Mouse (Mus musculus) 3134 (cell line): Measurements from ENCODE around the gene Trpm8.

Experiments used
- DNase-seq: peaks from one replicate; pipeline ENCODE4 v3.0.0-alpha.2; 2011; ENCODE audit warnings: low spot score; ENCODE audit not compliant: insufficient read length; ENCODE audit errors: extremely low read depth

The Trpm8 gene

GRCm38 (mm10) chr1:88246386-88246785 lies 31.1 kb upstream of the Trpm8 start:
- DNase-seq = no peak

GRCm38 (mm10) chr1:88247660-88248059 lies 29.8 kb upstream of the Trpm8 start:
- no peak for DNase-seq

GRCm38 (mm10) chr1:88248658-88249057 lies 28.8 kb upstream of the Trpm8 start:
- no peak for DNase-seq

- no peak for DNase-seq
Observed at GRCm38 (mm10) chr1:88249596-88249995, 27.9 kb upstream of the Trpm8 start.

DNA sequence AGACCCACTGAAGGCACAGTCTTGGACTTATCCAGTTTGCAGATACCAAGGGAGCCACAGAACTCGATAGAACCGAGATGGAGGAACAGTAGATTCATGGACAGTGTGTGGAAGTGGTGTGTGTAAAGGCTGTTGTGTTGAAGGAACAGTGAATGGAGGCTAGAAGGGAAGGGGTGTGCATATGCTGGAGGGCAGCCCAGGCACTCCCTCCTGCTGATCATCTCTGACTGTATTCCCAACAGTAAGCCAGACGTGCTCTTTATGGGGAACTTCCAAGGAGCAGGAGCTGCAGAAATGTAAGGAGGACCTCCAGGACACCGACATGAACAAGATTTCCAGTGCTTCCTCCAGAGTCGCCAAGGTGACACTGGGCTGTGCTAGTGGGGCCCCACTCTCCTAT lies 27.4 kb upstream of the Trpm8 start:
- no peak for DNase-seq

GRCm38 (mm10) chr1:88253106-88253505 lies 24.4 kb upstream of the Trpm8 start:
- no peak for DNase-seq

DNA sequence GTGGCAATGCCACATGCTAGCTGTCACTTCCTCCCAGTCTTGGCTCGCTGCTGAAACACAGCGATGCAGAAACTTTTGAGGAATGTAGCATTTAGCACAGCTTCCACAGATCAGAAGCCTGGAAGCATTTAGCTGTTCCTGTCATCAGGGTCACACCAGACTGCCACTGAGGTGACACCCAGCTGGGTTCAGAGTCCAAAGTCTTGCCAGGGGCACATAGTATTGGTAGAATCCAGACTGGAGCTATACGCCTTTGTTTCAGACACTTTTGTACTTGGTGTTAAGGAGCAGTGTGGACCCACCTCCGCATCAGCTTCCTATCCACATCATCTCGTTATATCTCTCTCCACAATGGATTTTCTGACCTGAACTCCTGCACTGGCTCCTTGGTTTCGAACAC lies 23.9 kb upstream of the Trpm8 start:
- no peak for DNase-seq

- no peak for DNase-seq
Observed at GRCm38 (mm10) chr1:88254793-88255465, 22.5 kb upstream of the Trpm8 start.

- no peak for DNase-seq
Observed at GRCm38 (mm10) chr1:88255466-88255857, 22.0 kb upstream of the Trpm8 start.

GRCm38 (mm10) chr1:88255989-88256754 lies 21.3 kb upstream of the Trpm8 start:
- DNase-seq = no peak

DNA sequence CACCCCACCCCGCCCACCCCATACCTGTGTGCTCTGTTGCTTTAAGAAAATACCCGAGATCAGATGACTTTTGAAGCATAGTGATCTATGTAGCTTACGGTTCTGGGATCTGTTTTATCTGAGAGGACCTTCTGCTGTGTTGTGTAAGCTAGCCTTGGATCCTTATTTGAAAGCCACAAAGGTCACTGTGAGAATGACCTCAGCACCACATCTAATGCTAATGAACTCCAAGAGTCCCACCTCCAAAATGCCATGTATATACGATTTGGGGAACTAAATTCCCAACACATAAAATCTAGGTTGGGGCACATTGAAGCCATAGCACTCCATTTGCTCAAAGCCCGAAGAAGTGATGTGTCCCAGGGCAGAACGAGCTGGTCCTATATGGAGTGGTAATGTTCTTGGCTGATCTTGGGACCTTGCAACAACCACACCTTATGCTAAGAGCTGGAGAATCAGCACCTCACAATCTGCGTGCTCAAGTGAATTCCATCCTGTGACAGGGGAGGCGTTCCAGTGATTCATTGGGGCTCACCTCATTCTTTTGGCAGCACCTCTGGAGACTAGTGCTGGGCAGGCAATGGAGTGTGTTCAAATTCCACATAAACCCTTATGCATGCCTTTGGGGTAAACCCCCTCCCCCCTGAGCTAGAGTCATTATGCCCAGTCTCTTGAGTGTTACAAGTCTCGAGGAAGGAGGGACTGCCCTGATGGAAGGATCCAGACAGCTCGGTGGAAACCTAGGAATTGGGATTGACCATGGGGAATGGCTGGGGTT lies 20.4 kb upstream of the Trpm8 start:
- DNase-seq = no peak

DNA sequence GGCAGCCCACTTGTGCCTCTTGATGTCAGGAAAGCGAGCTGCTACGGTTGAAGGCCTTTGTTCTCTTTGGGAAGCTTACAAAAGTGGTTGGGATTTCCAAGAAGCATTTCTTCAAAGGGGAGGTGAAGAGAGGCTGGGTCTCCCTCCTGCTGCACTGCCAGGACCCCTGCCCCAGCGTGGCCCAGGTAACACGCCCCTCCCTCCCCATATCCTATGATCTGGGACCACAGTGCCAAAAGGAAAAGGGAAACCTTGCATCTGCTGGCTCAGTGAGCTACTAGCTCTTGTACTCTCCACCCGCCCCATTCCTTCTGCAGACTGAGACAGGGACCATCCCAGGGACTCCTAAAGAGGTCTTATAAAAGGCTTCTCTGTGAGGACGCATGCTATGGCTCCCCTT lies 19.8 kb upstream of the Trpm8 start:
- DNase-seq = no peak

DNA sequence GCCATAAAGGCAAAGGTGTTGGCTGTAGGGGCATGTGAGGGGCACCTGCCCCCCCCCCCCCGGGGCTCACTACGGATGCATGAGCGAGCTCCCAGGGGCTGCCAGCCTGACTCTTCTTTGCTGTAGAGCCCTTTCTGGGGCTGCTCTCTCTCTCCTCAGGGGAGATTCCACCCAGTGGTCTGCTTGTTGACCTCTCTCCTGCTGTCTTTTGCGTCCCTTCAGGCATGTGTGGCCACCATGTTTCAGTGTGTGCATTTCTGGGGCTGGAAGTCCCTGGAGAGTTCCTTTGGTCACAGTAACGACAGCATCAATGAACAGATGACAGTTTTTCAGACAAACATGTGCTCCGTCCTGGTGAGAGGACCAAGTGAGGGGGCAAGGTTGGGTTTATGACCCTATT lies 19.1 kb upstream of the Trpm8 start:
- DNase-seq = no peak

DNA sequence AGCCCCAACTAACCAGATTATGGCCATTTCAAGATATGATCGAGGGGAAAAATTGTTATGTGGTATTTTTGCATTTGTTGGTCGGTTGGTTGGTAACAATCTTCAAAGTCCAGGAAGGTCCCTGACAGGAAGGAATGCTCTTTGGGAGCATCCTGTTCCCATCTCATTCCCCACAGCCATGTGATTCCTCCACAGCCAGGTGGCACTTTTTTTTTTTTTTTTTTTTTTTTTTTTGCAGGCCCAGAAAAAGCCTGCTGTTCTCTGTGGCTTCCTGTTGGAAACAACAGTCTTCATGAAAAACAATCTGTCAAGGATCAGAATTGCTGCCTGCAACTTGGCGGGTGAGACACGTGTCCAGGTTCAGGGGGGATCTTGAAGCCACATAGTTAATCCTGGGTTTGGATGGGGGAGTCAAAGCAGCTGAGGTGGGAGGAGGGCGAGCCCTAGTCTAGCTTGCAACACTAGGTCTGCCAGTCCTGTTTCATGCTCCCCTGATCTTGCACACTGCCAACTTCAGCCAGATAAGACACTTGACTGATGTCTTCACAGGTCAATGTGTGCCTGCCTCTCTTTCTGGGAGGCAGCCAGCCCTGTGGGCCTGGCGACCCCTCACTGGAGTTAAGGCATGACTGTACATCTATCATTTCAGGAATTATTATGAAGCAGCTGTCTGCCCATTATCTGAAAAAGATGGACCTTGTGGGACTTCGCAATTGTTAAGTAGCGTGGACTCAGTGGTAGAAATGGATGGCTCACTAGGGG lies 18.4 kb upstream of the Trpm8 start:
- DNase-seq = no peak

DNA sequence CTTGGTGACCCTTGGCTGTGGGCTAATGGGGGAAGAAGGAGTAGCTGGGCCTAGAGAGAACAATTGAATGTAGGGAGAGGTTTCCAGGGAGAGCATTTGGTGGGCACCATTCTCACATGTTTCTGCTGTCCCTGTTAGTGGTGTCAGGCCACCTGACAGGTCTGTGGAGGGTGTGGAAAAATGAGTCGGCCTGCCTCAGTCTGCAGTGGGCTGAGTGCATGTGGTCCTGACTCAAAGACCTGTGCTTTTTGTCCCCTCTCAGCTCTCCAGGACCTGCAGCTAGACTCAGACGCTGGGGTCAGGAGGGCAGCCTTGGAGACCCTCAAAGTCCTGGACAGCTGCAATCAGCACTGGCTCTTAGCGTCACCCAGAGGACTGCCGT lies 17.8 kb upstream of the Trpm8 start:
- no peak for DNase-seq

- DNase-seq = peak; percentile 51
Observed at GRCm38 (mm10) chr1:88260114-88260513, 17.3 kb upstream of the Trpm8 start.

DNA sequence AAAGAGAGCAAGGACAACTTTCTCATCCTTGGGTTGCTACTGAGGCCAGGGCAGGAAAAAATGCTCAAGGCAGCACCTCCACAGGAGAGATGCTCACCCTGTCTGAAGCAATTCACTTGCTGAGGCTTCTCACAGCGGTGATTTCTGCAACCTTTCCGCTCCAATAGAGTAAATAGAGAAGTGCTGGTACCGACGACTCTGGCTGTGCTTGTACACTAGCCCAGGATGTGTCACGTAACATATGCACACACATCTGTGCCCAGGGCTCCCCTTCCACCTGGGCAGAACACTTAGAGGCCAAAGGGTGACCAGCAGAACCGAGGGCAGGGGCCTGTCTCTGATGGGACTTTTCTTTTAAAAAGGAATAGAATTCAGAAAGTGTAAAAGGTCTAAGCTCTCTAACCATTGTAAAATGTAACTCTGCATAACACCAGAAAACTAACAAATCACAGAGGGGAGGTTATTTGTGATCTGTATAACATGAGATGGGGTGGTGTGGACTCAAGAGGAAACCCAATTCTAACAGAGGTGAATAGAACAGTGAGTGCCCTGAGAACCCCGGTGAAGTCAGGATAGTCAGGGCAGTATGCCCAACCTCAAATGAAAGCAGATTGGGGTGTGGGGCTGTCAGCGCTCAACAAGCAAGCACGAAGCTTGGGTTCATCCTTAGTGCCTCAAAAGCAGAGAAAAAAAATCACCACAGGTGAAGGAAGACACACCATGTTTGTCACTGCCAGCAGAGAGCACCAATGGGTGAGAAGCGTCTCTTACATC lies 16.7 kb upstream of the Trpm8 start:
- DNase-seq = no peak

DNA sequence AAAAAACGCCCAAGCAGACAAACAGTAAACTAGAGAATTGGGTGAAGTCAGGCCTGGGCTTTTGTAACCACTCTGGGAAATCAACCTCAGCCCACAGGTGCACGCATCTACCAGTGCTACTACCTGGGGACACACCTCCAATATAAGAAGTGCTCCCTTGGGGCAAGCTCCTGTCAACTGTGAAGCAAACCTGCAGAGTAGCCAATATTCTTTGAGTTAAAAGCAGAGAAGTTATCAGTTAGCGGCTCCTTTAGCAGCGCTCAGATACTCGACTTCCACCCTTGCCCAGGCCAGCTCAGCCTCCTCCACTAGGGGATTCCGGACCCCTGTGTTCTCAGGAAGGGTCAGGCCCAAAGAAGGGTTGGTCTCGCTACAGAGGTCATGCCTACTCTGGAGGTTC lies 15.8 kb upstream of the Trpm8 start:
- DNase-seq = no peak

DNA sequence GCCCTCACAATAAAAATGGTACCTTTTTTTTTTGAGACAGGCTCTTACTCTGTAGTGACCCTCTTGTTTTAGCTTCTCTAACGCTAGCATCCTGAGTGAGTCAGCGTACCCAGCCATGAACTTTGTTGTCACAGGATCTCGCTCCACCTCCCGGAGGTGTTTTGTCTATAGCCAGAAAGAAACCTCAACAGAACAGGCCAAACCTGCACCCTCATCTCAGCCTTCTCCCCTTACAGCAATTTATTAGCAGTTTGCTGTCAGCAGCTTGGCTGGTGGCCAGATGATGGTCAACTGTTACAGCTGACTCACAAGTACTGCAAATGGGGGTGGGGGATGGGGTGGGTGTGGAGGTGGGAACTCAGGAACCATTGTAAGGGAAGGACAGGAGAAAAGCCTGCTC lies 15.2 kb upstream of the Trpm8 start:
- DNase-seq = peak; percentile 74

DNA sequence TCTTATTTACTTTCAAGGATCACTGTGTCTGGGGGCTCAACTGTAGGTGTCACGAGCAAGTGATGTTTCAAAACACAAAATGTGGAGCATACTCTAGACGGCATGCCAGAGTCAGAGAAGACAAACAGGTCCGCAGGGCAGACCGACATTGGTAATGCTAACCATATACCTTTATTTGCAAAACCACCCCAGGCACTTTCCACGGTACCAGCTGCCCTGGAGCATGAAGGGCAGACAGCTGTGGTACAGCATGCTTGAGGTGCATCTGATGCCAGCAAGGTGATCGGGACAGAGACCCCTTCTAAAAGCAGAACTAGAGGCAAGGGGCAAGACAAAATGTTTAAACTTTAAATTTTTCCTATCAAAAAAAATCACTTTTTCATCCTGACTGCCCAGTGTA lies 14.5 kb upstream of the Trpm8 start:
- no peak for DNase-seq
